Mouse (Mus musculus) lung, adult 2 months (tissue): ENCODE measurements around the gene Dgka.

Experiments
- CTCF ChIP-seq: fragments of 200-500 bp; IDR thresholded peaks from 2 replicates; pipeline ENCODE4 v1.5.1; 2011; ENCODE audit warnings: mild to moderate bottlenecking, low read length, control low read depth; ENCODE audit not compliant: insufficient read depth
- POLR2A ChIP-seq: fragments of 200-500 bp; IDR thresholded peaks from 2 replicates; pipeline ENCODE4 v1.6.1; 2011; ENCODE audit warnings: low read depth, mild to moderate bottlenecking, control low read depth, low read length, borderline replicate concordance; ENCODE audit errors: extremely low read depth

- TF ChIP-seq CTCF, result no peak
- TF ChIP-seq POLR2A, result no peak
Measured at GRCm38 (mm10) chr10:128773685-128774084, 29.0 kb upstream of the Dgka start.
